In genomic region chr19:41993484-41993883, GRCm38 (mm10) we compare ENCODE assay signal across 11 mouse cellular contexts. TPM values are rescaled to one million over a fixed set of nuclear protein-coding genes. Genes with fewer than 3 reads are reported as not detected.
DNase-seq lines count a peak whose midpoint lies in the region; ATAC-seq lines count a peak whose summit lies in the region.
"Had no signal": no experiment of that assay in that cellular context is flagged by ENCODE, and none has a peak within 500 bp of the region (broad histone marks: within the 10 kb centered on the region; RNA-seq: fewer than 3 reads in every experiment).

No protein-coding gene starts in this region.

- H3K4me2 ChIP-seq in limb, embryonic 12.5 days = no peak overlapping the region
- H3K4me2 ChIP-seq: embryonic facial prominence, embryonic 12.5 days; midbrain, embryonic 12.5 days had no signal

- no peaks in the 10 kb centered on the region for H3K36me3 ChIP-seq in limb, embryonic 12.5 days
- no peaks in the 10 kb centered on the region for H3K36me3 ChIP-seq in limb, embryonic 10.5 days
- H3K36me3 ChIP-seq: embryonic facial prominence, embryonic 12.5 days; G1E; midbrain, embryonic 12.5 days had no signal

- H3K27me3 ChIP-seq in limb, embryonic 12.5 days = no peaks in the 10 kb centered on the region
- no peaks in the 10 kb centered on the region for H3K27me3 ChIP-seq in limb, embryonic 10.5 days (ENCODE audit: low read depth, poor library complexity, severe bottlenecking)
- H3K27me3 ChIP-seq: embryonic facial prominence, embryonic 12.5 days; midbrain, embryonic 12.5 days had no signal

- intact Hi-C loops in gastrocnemius, postnatal 14 days (cut with DNase I; ENCODE audit: low total_unique reads) = no loop called here

- H3K4me1 ChIP-seq in limb, embryonic 12.5 days (replicated peaks) = peaks cover 40% of the 10 kb centered on the region
- peaks cover 37% of the 10 kb centered on the region for H3K4me1 ChIP-seq in limb, embryonic 10.5 days

- H3K9ac ChIP-seq in limb, embryonic 12.5 days (replicated peaks) = no peak overlapping the region
- H3K9ac ChIP-seq: embryonic facial prominence, embryonic 12.5 days; midbrain, embryonic 12.5 days had no signal

- DNase-seq in limb, embryonic 10.5 days (ENCODE audit: low spot score) = no peak
- DNase-seq in gastrocnemius, postnatal 14 days = peak; percentile 94
- peak; percentile 91 to 95 for DNase-seq in kidney, postnatal 36 days
- DNase-seq in lung, postnatal 25 days (ENCODE audit: low spot score) = peak; percentile 46
- DNase-seq in urinary bladder, postnatal 4 days (ENCODE audit: low spot score in 2 of 2) = peak; percentile 81 to 86
- DNase-seq in liver = no peak

- H3K27ac ChIP-seq in limb, embryonic 12.5 days = peak overlapping the region; percentile 53; the same call in 1 of the 2 replicates
- H3K27ac ChIP-seq in limb, embryonic 10.5 days = no peak overlapping the region
- H3K27ac ChIP-seq: embryonic facial prominence, embryonic 12.5 days; midbrain, embryonic 12.5 days had no signal

- no peaks in the 10 kb centered on the region for H3K9me3 ChIP-seq in limb, embryonic 12.5 days
- H3K9me3 ChIP-seq in limb, embryonic 10.5 days (replicated peaks) = no peaks in the 10 kb centered on the region
- H3K9me3 ChIP-seq: embryonic facial prominence, embryonic 12.5 days; G1E; midbrain, embryonic 12.5 days had no signal

- H3K4me3 ChIP-seq in limb, embryonic 12.5 days (replicated peaks) = no peak overlapping the region
- H3K4me3 ChIP-seq in limb, embryonic 10.5 days = no peak overlapping the region
- H3K4me3 ChIP-seq: embryonic facial prominence, embryonic 12.5 days; midbrain, embryonic 12.5 days had no signal

- ATAC-seq in limb, embryonic 12.5 days (ENCODE audit: insufficient number of reproducible peaks, insufficient read depth, low FRiP score, low TSS enrichment, low read depth) = no peak
- ATAC-seq in cerebellum, adult (ENCODE audit: insufficient number of reproducible peaks, low FRiP score, low TSS enrichment) = no peak

- WGBS in limb, embryonic 12.5 days = 76% methylated on average over 6 of the region's 6 CpGs
- 85% methylated on average over 6 of the region's 6 CpGs for WGBS in limb, embryonic 10.5 days

RNA-seq across cellular contexts. Expression of gene Ubtd1, which starts 11.9 kb away (rescaled TPM):
- 19.1 and 19.3 TPM in 2 replicates for polyA plus RNA-seq in limb, embryonic 12.5 days (2016; fragmentation: Nextera tagmentation; extraction: Ambion mirVana)
- polyA plus RNA-seq in limb, embryonic 10.5 days (2016; fragmentation: Nextera tagmentation; extraction: Ambion mirVana) = 14.2 and 15.1 TPM in 2 replicates
- total RNA-seq in gastrocnemius, postnatal 14 days (2021) = 10 to 100 TPM; 14.8 to 17.4 TPM

RNA-seq across cellular contexts. Expression of gene Mms19, which starts 12.5 kb away (rescaled TPM):
- 41.3 and 42.5 TPM in 2 replicates for polyA plus RNA-seq in limb, embryonic 12.5 days (2016; fragmentation: Nextera tagmentation; extraction: Ambion mirVana)
- polyA plus RNA-seq in limb, embryonic 10.5 days (2016; fragmentation: Nextera tagmentation; extraction: Ambion mirVana) = 39.9 and 52.5 TPM in 2 replicates
- total RNA-seq in gastrocnemius, postnatal 14 days (2021) = 1 to 10 TPM; 8.0 to 9.1 TPM

RNA-seq across cellular contexts. Expression of gene Ankrd2, which starts 42.3 kb away (rescaled TPM):
- polyA plus RNA-seq in limb, embryonic 12.5 days (2016; fragmentation: Nextera tagmentation; extraction: Ambion mirVana) = 0.25 TPM in 1 of 2 replicates, not detected in the other
- not detected in 2 replicates for polyA plus RNA-seq in limb, embryonic 10.5 days (2016; fragmentation: Nextera tagmentation; extraction: Ambion mirVana)
- total RNA-seq in gastrocnemius, postnatal 14 days (2021) = 100 to 1,000 TPM; 113 to 188 TPM
- total RNA-seq: G1E had no signal
- polyA plus RNA-seq: G1E; midbrain, embryonic 12.5 days had no signal

RNA-seq across cellular contexts. Expression of gene Hoga1, which starts 51.9 kb away (rescaled TPM):
- 1.5 and 1.9 TPM in 2 replicates for polyA plus RNA-seq in limb, embryonic 12.5 days (2016; fragmentation: Nextera tagmentation; extraction: Ambion mirVana)
- polyA plus RNA-seq in limb, embryonic 10.5 days (2016; fragmentation: Nextera tagmentation; extraction: Ambion mirVana) = 1.1 and 1.3 TPM in 2 replicates
- total RNA-seq in gastrocnemius, postnatal 14 days (2021) = 1 to 10 TPM; 3.3 to 4.3 TPM
- total RNA-seq: G1E had no signal
- polyA plus RNA-seq: G1E had no signal

RNA-seq across cellular contexts. Expression of gene 4933411K16Rik, which starts 58.6 kb away (rescaled TPM):
- 0.20 TPM in 1 of 2 replicates, not detected in the other for polyA plus RNA-seq in limb, embryonic 12.5 days (2016; fragmentation: Nextera tagmentation; extraction: Ambion mirVana)
- polyA plus RNA-seq in limb, embryonic 10.5 days (2016; fragmentation: Nextera tagmentation; extraction: Ambion mirVana) = 0.24 TPM in 1 of 2 replicates, not detected in the other
- under 1 TPM; 0.25 to 0.42 TPM for total RNA-seq in gastrocnemius, postnatal 14 days (2021)
- total RNA-seq: G1E had no signal
- polyA plus RNA-seq: embryonic facial prominence, embryonic 12.5 days; G1E; midbrain, embryonic 12.5 days had no signal

Comparison
In these comparisons a context has a peak if more than half of its experiments do, and no peak if none do; other contexts are left out.
1. DNase-seq: peak in gastrocnemius, postnatal 14 days (single experiment), kidney, postnatal 36 days (2 of 2), lung, postnatal 25 days (single experiment) and urinary bladder, postnatal 4 days (2 of 2); none in limb, embryonic 10.5 days (single experiment) and liver (single experiment).